Mouse (Mus musculus) thymus, adult 2 months (tissue): Measurements from ENCODE around the gene Slc9a2.

ENCODE experiments used
- CTCF ChIP-seq: fragments of 200-500 bp; IDR thresholded peaks from 2 replicates; pipeline ENCODE4 v1.5.1; 2012; ENCODE audit warnings: mild to moderate bottlenecking, control low read depth, low read length, moderate library complexity, borderline replicate concordance; ENCODE audit not compliant: control insufficient read depth, poor library complexity, insufficient read depth; ENCODE audit errors: extremely low read depth
- POLR2A ChIP-seq: fragments of 200-500 bp; IDR thresholded peaks from 2 replicates; pipeline ENCODE4 v1.6.1; 2012; ENCODE audit warnings: mild to moderate bottlenecking, low read length, control low read depth, moderate library complexity; ENCODE audit not compliant: control insufficient read depth, poor library complexity, insufficient read depth; ENCODE audit errors: extremely low read depth

- TF ChIP-seq POLR2A (no peak), CTCF (no peak)
Observed at GRCm38 (mm10) chr1:40805891-40806290, 125.5 kb downstream of the Slc9a2 start.
